Mouse (Mus musculus) C2C12 (cell line): ENCODE measurements around the gene Plod1.

Experiments used
- CEBPB ChIP-seq: IDR thresholded peaks from one replicate; pipeline ENCODE4 v1.6.1; 2011; ENCODE audit warnings: low read depth, mild to moderate bottlenecking, control low read depth, moderate library complexity
- CTCF ChIP-seq: IDR thresholded peaks from one replicate; pipeline ENCODE4 v1.5.1; 2011; ENCODE audit not compliant: control insufficient read depth, insufficient read depth, insufficient read length
- FOSL1 ChIP-seq: IDR thresholded peaks from one replicate; pipeline ENCODE4 v1.8.0; 2011; ENCODE audit warnings: mild to moderate bottlenecking, low read length; ENCODE audit not compliant: poor library complexity, insufficient read depth, severe bottlenecking
- MAX ChIP-seq: IDR thresholded peaks from one replicate; pipeline ENCODE4 v1.6.1; 2011; ENCODE audit warnings: mild to moderate bottlenecking, control low read depth
- MYOD1 ChIP-seq: IDR thresholded peaks from one replicate; pipeline ENCODE4 v1.6.1; 2011; ENCODE audit warnings: low read depth; ENCODE audit not compliant: control insufficient read depth, insufficient read length
- MYOG ChIP-seq: IDR thresholded peaks from one replicate; pipeline ENCODE4 v1.6.1; 2011; ENCODE audit not compliant: control insufficient read depth, insufficient read length; ENCODE audit errors: extremely low read depth
- USF1 ChIP-seq: IDR thresholded peaks from one replicate; pipeline ENCODE4 v1.6.1; 2011; ENCODE audit warnings: low read depth, mild to moderate bottlenecking, control low read depth, moderate library complexity

DNA sequence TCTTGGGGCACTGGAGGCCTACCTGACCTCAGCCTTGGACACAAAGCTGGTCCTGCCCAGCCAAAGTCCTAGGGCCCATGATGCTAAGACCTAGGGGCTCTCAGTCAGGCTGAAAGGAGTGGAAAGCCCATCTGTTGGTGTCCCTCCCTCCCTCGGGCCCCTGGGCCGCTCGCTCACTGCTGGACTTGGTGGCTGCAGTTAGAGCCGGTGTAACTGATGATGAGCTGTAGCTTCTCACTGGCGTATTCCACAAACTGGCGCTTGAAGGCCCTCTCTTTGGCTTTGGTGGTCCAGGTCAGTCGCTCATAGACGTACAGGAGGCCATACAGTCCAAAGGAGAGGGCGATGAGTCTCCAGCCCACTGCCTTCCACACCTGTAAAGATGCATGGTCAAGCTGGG lies 58.0 kb downstream of the Plod1 start:
- TF ChIP-seq CTCF: no peak
- no peak for TF ChIP-seq MYOD1
- no peak for TF ChIP-seq MAX
- TF ChIP-seq MYOG: no peak
- TF ChIP-seq CEBPB: no peak
- no peak for TF ChIP-seq USF1
- no peak for TF ChIP-seq FOSL1
